Mouse (Mus musculus) olfactory bulb, adult 2 months (tissue): ENCODE measurements at regions not wholly inside any gene's neighbourhood (a gene's known extent, or its start where the extent isn't known, plus 50 kb on each side); places are given as distances from the start of the nearest gene placed in this dataset.

Experiments
- CTCF ChIP-seq: fragments of 200-500 bp; IDR thresholded peaks from 2 replicates; pipeline ENCODE4 v1.5.1; 2012; ENCODE audit warnings: low read depth, mild to moderate bottlenecking, low read length, moderate library complexity; ENCODE audit not compliant: insufficient read depth
- POLR2A ChIP-seq: fragments of 200-500 bp; IDR thresholded peaks from 2 replicates; pipeline ENCODE4 v1.6.1; 2012; ENCODE audit warnings: mild to moderate bottlenecking, low read depth, low read length, moderate library complexity; ENCODE audit not compliant: insufficient read depth

- TF ChIP-seq CTCF (no peak), POLR2A (no peak)
Measured at GRCm38 (mm10) chr6:117596166-117596840, 244.7 kb upstream of the Zfp637 start.
